Mouse (Mus musculus) gonadal fat pad, adult 2 months (tissue): ENCODE measurements around the gene Dnah17. TPM values are rescaled to one million over a fixed set of nuclear protein-coding genes. Genes with fewer than 3 reads are reported as not detected.
A peak's percentile ranks its signal among the peaks of the same experiment; 100 is the strongest.

Source experiments
- DNase-seq: peaks from one replicate; pipeline ENCODE4 v3.0.0-alpha.2; 2012; ENCODE audit warnings: low read depth
- polyA plus RNA-seq: library from polyadenylated mRNA; depleted of rRNA; stranded (reverse); fragments of >200 nt; gene quantifications from 2 replicates; pipeline ENCODE4 v1.2.3, GENCODE M21; 2012

Gene Dnah17
- polyA plus RNA-seq, 1 experiment: 0.16 TPM

DNA sequence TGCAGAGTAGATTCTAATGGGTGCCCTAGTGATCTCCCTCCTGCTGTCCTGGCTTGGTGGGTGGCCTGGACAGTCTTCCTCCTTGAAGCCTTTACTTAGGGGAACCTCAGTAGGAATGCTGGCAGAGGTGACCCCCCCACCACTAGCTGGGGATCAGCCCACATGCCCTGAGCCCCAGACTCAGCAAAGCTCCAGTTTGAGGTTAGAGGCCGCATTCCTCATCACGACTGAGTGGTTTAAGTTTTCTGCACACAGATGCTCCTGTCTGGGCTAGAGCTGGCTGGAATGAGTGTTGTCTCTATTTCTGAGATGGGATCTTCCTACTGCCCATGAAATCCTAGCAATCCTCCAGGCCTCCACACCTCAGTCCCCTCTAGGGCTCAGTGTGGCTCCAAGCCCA, 106.3 kb downstream of the Dnah17 start:
- no peak for DNase-seq

DNA sequence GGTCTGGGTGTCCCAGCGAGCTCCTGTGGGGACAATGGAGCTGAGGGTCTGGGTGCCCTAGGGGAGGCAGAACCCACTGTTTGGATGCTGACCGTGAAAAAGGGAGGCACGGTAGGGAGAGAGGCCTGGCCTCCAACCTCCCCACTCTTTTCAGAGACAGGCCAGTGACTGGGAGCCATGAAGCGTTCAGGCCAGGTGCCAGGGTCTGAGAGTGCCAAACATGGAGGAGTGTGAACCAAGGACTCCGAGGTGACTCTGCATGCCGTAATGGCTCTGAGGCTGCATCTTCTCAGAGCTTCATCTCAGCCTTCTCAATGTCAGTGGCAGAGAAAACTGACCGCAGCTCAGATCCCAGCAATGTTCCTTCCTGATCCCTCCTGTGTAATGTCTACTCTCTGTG, 107.0 kb downstream of the Dnah17 start:
- DNase-seq: no peak

DNA sequence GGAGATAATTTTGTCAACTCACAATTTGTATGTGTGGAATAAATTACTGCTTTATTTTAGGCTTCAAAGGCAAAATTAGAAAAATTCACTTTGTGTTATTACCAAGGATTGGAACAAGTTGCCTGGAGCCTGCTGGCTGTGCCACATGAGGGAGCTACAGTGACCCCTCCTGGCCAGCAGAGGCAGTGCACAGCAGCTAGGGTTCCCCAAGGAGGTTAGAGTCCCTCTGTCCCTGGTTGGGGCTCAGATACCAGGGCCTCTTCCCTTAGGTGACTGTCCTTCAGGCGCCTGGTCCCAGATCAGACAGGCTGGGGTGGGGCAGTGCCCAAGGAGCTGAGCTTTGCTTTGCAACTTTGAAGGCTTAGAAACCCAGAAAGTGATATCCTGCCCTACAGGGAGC, 108.6 kb downstream of the Dnah17 start:
- DNase-seq: no peak

DNA sequence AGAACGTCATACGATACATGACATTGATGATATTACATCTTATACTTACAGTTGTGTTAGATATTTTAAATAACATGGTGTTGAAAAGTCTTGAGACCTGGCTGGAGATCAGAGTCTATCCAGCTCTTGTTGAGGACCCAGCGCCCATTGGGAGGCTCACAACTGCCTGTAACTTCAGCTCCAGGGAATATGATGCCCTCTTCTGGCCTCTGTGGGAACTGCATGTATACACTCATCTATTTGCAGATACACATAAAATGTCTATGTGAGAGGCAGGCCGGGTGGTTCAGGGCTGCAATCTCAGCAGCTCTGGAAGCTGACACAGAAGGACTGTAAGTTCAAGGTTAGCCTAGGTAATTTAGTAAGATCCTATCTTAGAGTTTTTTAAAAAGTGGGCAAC, 112.1 kb downstream of the Dnah17 start:
- no peak for DNase-seq

DNA sequence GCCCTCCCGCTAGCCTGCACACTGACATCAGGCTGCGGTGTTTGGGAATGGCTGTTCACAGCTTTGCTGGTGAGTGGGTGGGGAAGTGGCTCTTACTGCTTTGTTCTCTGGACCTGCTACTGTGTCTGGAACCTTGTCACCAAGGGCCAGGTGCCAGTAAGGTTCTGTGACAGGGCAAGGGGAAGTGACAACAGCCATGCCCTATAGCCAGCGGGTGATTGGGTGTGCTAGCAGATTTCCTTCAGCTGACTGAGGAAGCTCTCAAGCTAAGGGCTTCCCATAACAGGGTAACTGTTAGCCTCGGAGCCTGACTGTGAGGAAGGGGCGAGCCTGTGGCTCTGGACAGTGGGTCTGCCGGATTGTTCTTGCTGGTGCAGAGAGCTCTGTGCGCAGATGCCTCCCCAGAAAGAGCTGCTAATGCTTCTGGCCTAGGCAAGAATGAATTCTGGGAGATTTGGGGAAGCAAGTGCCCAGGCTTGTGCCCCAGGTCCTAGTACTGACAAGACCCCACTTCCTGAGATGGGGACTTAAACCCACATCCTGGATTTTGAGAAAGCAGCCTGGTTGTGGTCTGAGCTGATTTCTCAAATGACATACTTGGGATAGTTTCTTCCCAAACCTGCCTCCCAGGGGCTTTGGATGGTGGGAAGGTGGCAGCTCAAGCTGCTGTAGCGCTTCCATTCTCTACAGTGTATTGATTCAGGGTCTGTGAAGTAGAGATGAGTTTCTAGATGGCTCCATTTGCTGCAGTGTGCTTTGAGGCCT, 114.9 kb downstream of the Dnah17 start:
- DNase-seq: no peak

DNA sequence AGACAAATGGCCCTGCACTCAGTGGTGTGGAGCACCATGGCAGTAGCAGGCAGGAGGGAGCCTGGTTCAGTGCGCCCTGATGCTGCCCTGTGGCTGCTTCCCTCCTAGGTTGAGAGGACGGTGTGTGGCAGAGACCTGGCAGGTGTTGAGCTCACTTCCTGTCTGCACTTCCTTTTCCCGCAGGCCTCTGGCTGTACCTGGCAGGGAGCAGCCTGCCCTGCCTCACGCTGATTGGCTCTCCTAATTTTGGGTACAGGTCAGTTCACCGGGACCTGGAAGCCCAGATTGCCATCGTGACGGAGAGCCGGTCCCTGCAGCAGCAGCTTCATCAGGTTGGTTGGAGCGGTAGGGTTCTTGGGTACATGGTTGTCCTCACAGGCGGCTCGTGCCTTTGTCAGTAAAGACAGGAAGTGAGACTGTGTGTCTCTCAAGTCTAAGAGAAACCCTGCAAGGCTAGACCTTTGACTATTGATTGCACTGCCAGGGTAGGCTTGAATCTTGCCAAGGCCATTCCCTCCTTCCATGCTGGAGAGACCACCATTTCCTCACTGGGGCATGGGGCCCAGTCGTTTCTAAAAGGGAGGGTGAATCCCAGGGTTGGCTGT, 115.9 kb downstream of the Dnah17 start:
- no peak for DNase-seq

DNA sequence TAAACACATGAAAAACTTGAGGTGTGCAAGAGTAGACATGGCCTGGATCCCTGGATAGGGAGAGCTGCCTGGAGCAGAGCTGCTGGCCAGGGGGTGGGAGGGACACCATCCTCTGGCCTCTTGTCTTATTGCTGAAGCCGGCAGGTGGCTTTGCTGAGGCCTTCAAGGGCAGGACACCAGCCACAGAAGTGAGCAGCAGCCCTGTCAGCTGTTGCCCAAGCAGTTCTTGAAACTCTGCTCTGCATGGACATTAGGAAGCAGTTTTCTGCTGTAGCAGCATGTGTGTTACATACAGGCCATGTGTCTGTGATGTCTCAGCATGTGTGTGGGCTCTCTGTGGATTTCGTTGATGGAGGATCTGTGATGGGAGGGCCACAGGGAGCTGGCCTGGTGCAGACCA, 117.1 kb downstream of the Dnah17 start:
- DNase-seq: no peak

DNA sequence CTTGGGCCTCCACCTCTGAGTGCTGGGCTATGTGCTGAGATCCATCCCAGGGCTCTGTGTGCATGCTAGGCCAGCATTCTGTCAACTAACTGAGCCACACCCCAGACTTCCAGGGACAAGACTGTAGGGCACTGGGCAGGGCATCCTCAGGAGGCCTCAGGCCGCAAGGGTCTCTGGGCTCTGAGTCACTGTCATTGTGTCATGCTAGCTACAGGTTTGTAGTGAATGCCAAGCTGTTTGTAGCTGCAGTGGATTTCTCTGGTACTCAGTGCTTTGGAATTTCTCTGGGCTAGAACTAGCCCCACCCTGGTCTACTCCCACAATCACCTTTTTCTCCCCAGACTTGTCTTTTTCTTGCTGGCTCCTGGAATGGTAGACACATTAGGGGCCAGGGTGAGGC, 117.8 kb downstream of the Dnah17 start:
- no peak for DNase-seq

DNA sequence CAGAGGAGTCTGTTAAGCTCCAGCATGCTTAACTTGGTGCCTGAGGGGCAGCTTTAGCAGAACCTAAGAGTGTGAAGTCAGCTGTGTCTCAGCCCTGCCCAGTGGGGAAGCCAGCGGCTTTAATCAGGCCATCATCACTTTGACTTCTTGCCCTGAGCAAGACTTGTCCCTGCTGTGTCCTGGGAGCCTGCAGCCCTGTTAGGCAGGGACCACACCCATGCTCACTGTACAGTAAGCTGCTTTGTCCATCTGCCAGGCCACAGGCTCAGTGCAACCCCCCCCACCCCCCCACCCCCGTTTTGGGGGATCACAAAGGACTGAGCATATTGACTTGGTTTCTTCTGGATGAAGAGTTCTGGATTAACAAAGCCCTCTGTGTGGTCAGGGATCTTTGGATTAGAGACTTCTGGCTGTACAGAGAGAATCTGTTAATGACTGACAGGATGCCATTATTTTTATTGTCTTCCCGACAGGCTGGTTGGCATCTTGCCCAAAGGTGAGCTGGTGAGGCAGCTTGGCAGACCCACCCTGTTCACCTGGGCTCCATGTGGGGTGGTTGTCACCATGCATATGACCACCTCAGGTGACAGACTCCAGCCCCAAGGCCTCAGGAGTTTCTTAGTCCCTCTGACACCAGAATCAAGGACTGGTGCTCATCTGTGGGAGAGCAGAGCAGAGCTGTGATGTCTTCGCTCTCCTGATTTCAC, 120.4 kb downstream of the Dnah17 start:
- DNase-seq: no peak

DNA sequence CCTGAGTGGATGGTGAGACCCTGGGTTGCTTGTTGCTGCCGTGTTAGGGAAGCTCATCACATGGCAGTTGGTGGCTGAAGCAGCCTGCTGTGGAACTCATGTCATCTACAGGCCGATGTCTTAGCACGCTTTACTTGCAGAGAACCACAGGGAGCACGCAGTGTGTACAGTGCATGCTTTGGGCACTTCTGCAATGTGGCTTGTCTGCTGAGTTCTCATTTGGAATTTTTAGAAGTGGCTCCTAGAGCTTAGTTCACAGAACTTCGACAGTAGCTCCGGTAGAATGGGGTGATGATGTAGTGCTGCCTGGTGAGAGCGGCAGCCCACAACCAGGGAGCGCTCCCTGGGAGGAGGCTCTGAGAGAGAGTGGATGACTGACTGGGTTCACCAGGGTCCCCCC, 121.6 kb downstream of the Dnah17 start:
- DNase-seq: no peak

DNA sequence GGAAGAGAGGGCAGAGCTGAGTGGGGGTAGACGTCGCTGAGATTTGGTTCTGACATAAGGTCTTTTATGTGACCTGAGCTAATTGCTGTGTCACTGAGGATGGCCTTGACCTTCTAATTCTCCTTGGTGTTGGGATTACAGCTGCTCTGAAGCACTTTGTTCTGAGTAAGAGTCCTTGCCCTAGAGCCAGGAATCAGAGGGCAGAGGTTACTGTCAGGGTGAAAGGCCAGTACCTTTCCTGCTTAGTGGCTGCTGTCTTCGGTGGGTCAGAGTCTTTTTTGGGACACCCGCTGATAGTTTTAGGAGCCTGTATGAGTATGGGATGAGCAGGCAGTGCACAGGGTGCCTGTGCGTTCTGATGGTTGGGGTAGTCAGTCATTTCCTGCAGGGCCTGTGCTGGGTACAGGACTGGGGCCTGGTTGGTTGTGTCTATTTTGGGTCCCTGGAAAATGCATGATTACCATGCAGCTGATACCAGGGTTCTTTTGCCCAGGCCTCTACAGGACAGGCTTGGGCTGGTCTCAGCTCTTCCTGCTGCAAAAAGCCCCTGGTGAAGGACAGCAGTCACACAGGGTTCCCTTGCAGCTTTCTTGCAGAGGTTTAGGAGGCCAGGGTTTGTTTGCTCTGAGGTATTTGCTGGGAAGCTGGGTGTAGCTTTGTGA, 122.2 kb downstream of the Dnah17 start:
- no peak for DNase-seq

DNA sequence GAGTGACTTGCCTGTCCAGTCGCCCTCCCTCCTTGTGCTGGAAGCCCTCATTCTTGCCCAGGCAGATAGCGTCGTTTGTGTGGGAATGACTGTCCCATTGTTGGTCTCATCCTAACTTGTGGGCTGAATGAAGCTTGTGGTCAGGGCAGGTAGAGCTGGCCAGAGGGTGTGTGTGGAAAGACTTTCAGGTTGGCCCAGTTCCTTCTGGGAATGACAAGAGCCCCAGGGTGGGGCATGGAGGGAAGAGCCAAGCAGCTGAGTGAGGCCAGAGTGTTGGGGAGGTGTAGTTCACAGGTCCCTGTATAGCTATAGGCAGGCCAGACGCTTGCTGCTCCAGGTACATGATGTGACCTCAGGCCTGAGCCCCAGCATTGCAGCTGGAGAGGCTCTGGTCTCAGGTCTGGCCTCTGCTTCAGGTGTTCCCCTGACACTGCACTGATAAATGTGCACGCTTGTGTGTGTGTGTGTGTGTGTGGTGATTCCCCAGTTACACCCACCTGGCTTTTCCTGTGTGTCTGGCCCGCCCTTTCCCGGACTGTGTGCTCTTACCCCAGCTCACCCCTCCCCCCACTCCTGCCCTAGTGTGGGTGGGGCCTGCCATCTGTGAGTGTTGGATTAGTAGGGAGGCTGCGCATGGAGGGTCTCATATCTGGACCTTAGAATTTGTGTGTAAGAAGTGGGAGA, 122.8 kb downstream of the Dnah17 start:
- DNase-seq: peak; percentile 90

DNA sequence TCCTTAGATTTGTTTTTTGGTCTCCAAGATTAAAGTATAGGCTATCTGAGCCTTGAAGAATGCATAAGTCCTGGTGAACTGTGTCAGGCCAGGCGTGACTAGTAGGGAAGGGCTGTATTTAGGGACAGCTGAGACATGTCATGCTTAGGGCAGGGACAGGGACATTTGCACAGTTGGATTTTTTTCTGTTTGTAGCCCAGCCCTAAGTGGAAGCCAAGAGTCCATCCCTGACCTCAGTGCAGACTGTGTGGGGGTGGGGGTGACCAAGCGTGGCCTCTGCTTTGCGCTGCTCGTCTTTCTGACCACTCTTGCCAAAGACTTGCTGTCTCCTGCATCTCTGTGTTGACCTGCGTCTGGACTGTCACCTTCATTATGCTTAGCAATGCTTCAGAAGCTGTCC, 126.2 kb downstream of the Dnah17 start:
- DNase-seq: no peak

DNA sequence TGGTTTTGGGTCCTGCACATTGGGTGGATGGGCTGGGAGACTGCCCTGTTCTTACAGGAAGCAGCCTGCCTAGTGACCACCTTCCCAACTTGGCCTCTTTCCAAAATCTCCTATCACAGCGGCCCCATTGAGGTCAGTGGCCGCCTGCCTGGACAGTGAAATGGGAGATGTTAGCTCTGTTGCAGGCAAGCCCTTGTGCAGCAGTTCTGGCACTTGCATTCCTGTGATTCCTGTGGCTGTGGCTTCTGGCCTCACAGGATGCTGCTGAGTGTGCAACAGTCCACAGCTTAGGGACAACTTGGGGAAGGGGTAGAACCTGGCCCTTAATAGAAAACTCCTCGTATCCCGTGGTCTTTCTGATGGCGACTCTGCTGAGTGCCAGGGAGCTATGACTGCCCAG, 126.7 kb downstream of the Dnah17 start:
- DNase-seq: no peak

DNA sequence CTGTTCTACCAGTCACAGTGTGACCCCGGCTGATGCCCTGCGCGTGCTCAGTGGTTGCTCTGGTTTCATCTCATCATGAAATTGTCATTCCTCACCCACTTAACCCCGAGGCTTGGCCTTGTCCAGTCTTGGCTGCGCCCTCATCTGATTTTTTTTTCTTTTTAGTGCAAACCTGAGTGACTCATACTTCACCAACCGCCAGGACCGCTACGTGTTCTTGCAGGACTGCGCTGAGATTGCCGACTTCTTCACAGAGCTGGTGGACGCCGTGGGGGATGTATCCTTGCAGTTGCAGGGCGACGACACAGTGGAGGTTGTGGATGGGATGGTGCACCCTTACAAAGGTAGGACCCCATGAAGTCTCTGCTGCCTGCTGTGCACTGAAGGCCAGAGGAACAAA, 127.3 kb downstream of the Dnah17 start:
- DNase-seq: no peak

DNA sequence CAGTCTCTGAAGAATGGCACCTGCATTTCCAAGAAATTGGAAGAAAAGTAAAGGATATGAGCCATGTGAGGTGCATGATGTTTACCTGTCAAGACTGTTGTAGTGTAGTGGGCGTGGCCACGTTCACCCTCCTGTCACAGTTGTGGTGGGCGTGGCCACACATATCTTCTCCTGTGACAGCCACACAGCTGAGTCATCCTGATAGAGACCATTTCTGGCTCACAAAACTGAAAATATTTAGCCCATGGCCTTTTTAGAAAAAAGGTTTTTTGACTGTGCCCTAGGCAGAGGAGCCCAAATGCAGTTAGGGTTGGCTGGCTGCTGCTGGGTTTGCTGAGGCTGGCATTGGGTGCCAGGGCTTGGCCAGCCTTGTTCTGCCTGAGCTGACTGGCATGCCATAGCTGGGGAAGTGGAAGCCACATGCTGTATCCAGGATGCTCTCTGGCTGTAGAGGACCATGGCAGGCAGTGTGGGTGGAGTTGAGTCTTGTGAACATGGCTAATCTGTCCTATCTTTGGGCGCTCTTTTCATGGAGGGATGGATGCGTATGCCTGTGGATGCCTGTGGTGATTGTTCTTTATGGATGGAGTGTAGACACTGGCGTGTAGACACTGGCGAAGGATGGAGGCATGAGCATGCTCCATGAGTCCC, 129.7 kb downstream of the Dnah17 start:
- no peak for DNase-seq

DNA sequence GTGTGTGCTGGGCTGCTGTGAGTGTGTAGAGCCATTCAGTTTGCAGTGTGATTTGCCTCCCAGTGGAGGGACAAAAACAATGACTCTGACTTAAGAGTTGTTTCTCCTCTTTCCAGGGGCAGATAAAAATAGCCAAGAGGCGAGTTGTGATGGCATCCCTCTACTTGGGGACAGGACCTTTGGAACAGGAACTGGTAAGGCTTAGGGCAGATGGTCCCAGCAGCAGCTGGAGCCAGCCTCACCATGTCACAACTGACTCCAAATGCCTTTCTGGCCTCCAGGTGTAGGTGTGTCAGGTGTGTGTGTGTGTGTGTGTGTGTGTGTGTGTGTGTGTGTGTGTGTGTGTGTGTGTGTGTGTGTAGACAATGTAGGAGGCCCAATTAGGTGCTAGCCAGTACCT, 130.4 kb downstream of the Dnah17 start:
- no peak for DNase-seq

DNA sequence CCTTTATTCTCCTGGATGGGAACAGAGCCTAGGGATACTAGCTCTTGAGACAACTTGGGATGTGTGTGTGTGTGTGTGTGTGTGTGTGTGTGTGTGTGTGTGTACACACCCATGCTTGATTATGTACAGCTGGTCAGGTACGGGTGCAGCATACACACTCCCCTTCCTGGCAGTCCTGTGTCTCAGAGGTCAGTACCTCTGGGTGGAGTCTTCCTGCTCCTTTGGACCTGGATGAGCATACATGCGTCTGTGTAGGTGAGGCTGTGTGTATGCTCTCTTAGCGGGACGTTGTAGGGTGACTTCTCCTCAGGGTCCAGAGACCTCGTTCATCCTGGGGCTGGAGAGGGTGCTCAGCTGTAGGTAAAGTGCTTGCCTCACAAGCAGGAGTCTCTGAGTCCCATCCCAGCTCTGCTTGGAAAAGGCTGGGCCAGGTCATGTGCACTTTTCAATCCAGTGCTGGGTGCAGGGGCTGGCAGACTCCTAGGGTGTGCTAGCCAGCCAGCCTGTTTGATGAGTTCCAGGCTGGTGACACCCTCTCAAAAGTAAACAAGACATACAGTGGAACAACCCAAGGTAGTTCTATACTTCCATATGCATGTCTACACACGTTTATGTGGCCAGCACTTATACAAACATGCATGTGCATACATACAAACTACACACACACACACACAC, 131.0 kb downstream of the Dnah17 start:
- DNase-seq: no peak

DNA sequence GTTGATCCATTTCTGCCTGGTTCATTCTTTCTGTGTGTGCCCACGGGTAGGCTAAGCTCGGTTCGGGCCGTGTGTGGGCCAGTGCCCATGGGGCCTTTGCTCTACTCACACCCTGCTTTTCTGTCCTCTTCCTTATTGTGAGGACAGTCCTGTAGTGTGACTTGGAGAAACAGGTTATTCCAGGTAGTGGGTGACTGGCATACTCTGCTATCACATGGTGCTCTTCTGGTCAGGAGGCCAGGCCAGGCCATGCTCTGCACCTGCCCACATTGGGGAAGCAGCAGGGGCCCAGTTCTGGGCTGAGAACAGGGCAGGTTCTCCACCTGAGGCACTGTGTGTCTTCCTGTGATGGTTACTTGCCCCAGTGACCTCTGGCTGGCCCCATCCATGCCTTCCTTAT, 132.1 kb downstream of the Dnah17 start:
- no peak for DNase-seq

DNA sequence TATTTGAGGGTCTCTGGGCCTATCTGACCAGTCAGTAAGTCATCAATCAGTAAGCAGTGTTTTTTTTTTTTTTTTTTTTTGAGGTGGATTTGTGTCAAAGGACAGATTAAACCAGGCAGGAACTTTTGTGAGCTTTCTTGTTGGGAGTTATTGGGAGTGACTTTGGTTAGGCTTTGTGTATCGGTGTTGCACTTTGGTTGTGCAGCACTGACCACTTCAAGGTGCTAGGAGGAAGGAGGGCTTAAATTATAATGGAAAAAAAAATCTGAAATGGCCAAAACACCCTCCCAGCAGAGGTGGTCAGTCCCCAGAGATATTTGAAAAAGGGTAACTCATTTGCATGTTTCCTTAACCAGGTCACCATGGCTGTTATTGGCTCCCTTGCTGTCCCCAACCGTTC, 133.3 kb downstream of the Dnah17 start:
- DNase-seq: no peak

DNA sequence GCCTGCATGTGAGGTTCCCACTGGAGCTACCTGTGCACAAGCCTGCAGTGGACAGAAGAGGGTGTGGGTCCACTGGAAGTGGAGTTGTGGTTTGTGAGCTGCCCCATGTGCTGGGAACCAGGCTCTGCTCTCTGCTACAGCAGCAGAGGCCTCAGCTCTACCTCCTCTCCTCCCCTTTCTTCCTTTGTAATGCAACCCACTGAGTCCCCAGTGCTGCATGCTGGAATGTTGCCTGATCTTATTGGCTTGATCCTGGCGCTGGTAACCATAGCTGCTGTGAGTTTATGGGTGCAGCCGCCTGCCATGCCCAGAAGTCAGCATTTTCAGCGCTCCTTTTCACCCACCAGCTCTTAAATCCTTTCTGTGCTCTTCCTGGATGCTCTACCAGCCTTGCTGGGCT, 134.4 kb downstream of the Dnah17 start:
- DNase-seq: no peak
